Mouse (Mus musculus) intestine, postnatal 0 days (tissue): Measurements from ENCODE around the gene Rad1. TPM values are rescaled to one million over a fixed set of nuclear protein-coding genes. Genes with fewer than 3 reads are reported as not detected.
A peak's percentile ranks its signal among the peaks of the same experiment; 100 is the strongest.

Experiments
- ATAC-seq: fragments of 200-750 bp; cut with Nextera tagmentation; 2 replicates; pipeline ENCODE4 v1.8.0; 2017; ENCODE audit warnings: mild to moderate bottlenecking, moderate TSS enrichment, moderate library complexity
- H3K27ac ChIP-seq: fragments of 300-500 bp; sonication (generic); 2 replicates; pipeline ENCODE4 v1.5.1; 2014; ENCODE audit warnings: mild to moderate bottlenecking, low read depth, low read length, moderate library complexity
- H3K27me3 ChIP-seq: fragments of 300-500 bp; sonication (generic); replicated peaks from 2 replicates; pipeline ENCODE4 v1.6.1; 2014; ENCODE audit warnings: low read length, mixed read lengths; ENCODE audit not compliant: control insufficient read depth, insufficient read depth
- H3K36me3 ChIP-seq: fragments of 300-500 bp; sonication (generic); 2 replicates; pipeline ENCODE4 v1.6.1; 2014; ENCODE audit warnings: mild to moderate bottlenecking, moderate library complexity; ENCODE audit not compliant: control insufficient read depth, insufficient read depth
- H3K4me1 ChIP-seq: fragments of 300-500 bp; sonication (generic); replicated peaks from 2 replicates; pipeline ENCODE4 v1.6.1; 2014; ENCODE audit warnings: antibody characterized with exemption, low read length, mixed read lengths; ENCODE audit not compliant: control insufficient read depth, insufficient read depth
- H3K4me2 ChIP-seq: fragments of 300-500 bp; sonication (generic); replicated peaks from 2 replicates; pipeline ENCODE4 v1.6.1; 2014; ENCODE audit warnings: low read depth, mild to moderate bottlenecking, moderate library complexity
- H3K4me3 ChIP-seq: fragments of 300-500 bp; sonication (generic); 2 replicates; pipeline ENCODE4 v1.5.1; 2014; ENCODE audit warnings: low read depth, low read length
- H3K9ac ChIP-seq: fragments of 300-500 bp; sonication (generic); 2 replicates; pipeline ENCODE4 v1.6.1; 2014; ENCODE audit warnings: mild to moderate bottlenecking, low read depth, low read length
- H3K9me3 ChIP-seq: fragments of 300-500 bp; sonication (generic); 2 replicates; pipeline ENCODE4 v1.6.1; 2016; ENCODE audit warnings: mixed run types; ENCODE audit not compliant: control insufficient read depth
- CTCF ChIP-seq: sonication (generic); IDR thresholded peaks from 2 replicates; pipeline ENCODE4 v1.5.1; 2016; ENCODE audit warnings: low read depth, mild to moderate bottlenecking, control low read depth, antibody characterized with exemption, moderate library complexity
- WGBS: fragments of 180-500 bp; shearing (Covaris S2); extraction: QIAGEN DNeasy Blood & Tissue Kit; methylation state at CpG from one replicate; pipeline ENCODE4 v1.1.7; 2014; 5-methylcytosine and 5-hydroxymethylcytosine counted together
- polyA plus RNA-seq: library from polyadenylated mRNA; unstranded; fragments of >200 nt; fragmentation: Nextera tagmentation; extraction: Ambion mirVana; gene quantifications from 2 replicates; pipeline ENCODE4 v1.2.1, GENCODE M21; 2015

Rad1 gene
- polyA plus RNA-seq, 1 experiment from 2014 or later: 13.1 TPM

GRCm38 (mm10) chr15:10534591-10534990 is 48.8 kb downstream of the Rad1 start:
- Histone ChIP-seq H3K4me1 (no peaks in the 10 kb centered on the region), H3K9me3 (no peaks in the 10 kb centered on the region), H3K4me2 (no peak overlapping the region), H3K36me3 (no peaks in the 10 kb centered on the region), H3K9ac (no peak overlapping the region), H3K27ac (no peak overlapping the region), H3K4me3 (no peak overlapping the region), H3K27me3 (no peaks in the 10 kb centered on the region)
- 89% methylated on average over 5 of the region's 5 CpGs for WGBS
- no peak for ATAC-seq
- peak; percentile 27; the same call in 1 of the 2 replicates for TF ChIP-seq CTCF

- no peak for ATAC-seq
- no peak for TF ChIP-seq CTCF
Observed at GRCm38 (mm10) chr15:10535969-10536368, 50.2 kb downstream of the Rad1 start.

GRCm38 (mm10) chr15:10540271-10541088 is 54.7 kb downstream of the Rad1 start:
- H3K4me2 ChIP-seq: no peak overlapping the region
- no peaks in the 10 kb centered on the region for H3K27me3 ChIP-seq
- no peak overlapping the region for H3K9ac ChIP-seq
- H3K4me1 ChIP-seq: no peaks in the 10 kb centered on the region
- no peaks in the 10 kb centered on the region for H3K9me3 ChIP-seq
- no peak overlapping the region for H3K27ac ChIP-seq
- ATAC-seq: no peak
- H3K36me3 ChIP-seq: no peaks in the 10 kb centered on the region
- no peak for TF ChIP-seq CTCF
- no peak overlapping the region for H3K4me3 ChIP-seq
- WGBS: 77% methylated on average over 16 of the region's 16 CpGs

More at GRCm38 (mm10) chr15:10535969-10536368, 50.2 kb downstream of the Rad1 start:
- H3K4me2 ChIP-seq: no peak overlapping the region
- no peak overlapping the region for H3K9ac ChIP-seq
- no peaks in the 10 kb centered on the region for H3K4me1 ChIP-seq
- H3K27me3 ChIP-seq: no peaks in the 10 kb centered on the region
- H3K4me3 ChIP-seq: no peak overlapping the region
- H3K36me3 ChIP-seq: no peaks in the 10 kb centered on the region
- WGBS: 83% methylated on average over 7 of the region's 7 CpGs
- H3K9me3 ChIP-seq: no peaks in the 10 kb centered on the region
- H3K27ac ChIP-seq: no peak overlapping the region

Other genes with a start within 250 kb of the Rad1 start
- gene Gm21973, start 160.6 kb upstream of the Rad1 start, polyA plus RNA-seq: 1.9 TPM in 1 of 2 replicates, not detected in the other
- gene Agxt2, start 127.5 kb upstream of the Rad1 start, polyA plus RNA-seq: 1.1 and 1.3 TPM in 2 replicates
- 9.3 and 10.4 TPM in 2 replicates for gene Dnajc21, start 15.5 kb upstream of the Rad1 start, polyA plus RNA-seq
- gene Brix1, start 71 bp upstream of the Rad1 start, polyA plus RNA-seq: 65.4 TPM in 2 replicates
- gene Ttc23l, start 72.7 kb downstream of the Rad1 start, polyA plus RNA-seq: not detected in 2 replicates
- 6.2 and 6.9 TPM in 2 replicates for gene Rai14, start 228.6 kb downstream of the Rad1 start, polyA plus RNA-seq